In the genomic region with DNA sequence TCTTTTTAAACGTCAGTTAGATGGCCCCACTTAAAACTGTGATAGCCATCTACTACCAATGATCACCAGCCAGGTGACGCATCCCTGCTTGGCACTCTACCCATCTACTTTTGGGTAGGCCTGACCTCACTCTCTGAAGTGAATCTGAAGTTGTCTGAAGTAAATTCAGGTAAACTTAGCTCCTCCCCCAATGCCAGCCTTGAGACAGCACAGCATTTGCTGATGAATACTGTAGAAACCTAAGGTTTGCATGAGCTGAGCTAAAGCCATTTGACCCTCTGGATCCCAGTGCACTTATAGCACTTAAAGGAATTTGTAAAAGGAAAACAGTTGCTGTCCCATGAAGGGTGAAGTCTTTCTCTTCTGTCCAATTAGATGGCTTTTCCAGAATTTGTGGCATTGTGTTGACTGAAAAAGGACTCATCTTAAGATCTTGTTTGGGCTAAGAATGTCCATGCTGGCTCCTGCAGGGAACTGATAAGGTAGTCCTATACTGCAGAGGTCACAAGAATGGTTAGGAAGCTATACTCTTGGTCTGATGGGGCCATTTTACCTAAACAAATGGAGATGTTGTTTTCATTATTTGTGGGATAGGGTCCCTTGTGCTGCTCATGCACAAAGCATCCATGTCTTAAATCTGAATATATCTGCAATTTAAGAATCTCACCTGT, we compare ENCODE assay signal across 17 mouse cellular contexts. TPM values are rescaled to one million over a fixed set of nuclear protein-coding genes. Genes with fewer than 3 reads are reported as not detected.
"Had no signal": no experiment of that assay in that cellular context is flagged by ENCODE, and none has a peak within 500 bp of the region (broad histone marks: within the 10 kb centered on the region; RNA-seq: fewer than 3 reads in every experiment).

No protein-coding gene starts in this region.

- H3K4me3 ChIP-seq: limb, embryonic 12.5 days; lung, embryonic 15.5 days; midbrain, embryonic 10.5 days; neural tube, embryonic 13.5 days had no signal

- H3K27ac ChIP-seq: limb, embryonic 12.5 days; lung, embryonic 15.5 days; midbrain, embryonic 10.5 days; neural tube, embryonic 13.5 days; stomach, postnatal 0 days had no signal

- H3K9ac ChIP-seq: limb, embryonic 12.5 days; lung, embryonic 15.5 days; neural tube, embryonic 13.5 days had no signal

- H3K4me1 ChIP-seq: lung, embryonic 15.5 days; neural tube, embryonic 13.5 days had no signal

- ATAC-seq: hindbrain, embryonic 16.5 days; inflammation-experienced regulatory T-cells, adult 6 months; intestine, postnatal 0 days; midbrain, embryonic 16.5 days had no signal

- H3K4me2 ChIP-seq: limb, embryonic 12.5 days; lung, embryonic 15.5 days; neural tube, embryonic 13.5 days had no signal

- DNase-seq: kidney, adult 9 months; kidney, postnatal 14 days; layer of hippocampus, adult 9-11 months; layer of hippocampus, postnatal 36 days; lung, postnatal 36 days; retina, postnatal 1 day; right cerebral cortex, postnatal 14 days; thymus, postnatal 4 days had no signal

- H3K9me3 ChIP-seq: limb, embryonic 12.5 days; lung, embryonic 15.5 days; midbrain, embryonic 10.5 days; neural tube, embryonic 13.5 days had no signal

- H3K36me3 ChIP-seq: limb, embryonic 12.5 days; lung, embryonic 15.5 days; midbrain, embryonic 10.5 days; neural tube, embryonic 13.5 days had no signal

- H3K27me3 ChIP-seq: limb, embryonic 12.5 days; lung, embryonic 15.5 days; neural tube, embryonic 13.5 days had no signal

RNA-seq across cellular contexts. Expression of a gene that starts 50.4 kb away (rescaled TPM):
- polyA plus RNA-seq: inflammation-experienced regulatory T-cells, adult 6 months had no signal
